Mouse (Mus musculus) forebrain, embryonic 13.5 days (tissue): ENCODE measurements around the gene Bfar. TPM values are rescaled to one million over a fixed set of nuclear protein-coding genes. Genes with fewer than 3 reads are reported as not detected.
"Not testable (repeated sequence)": the region's sequence is repeated elsewhere in the genome, so short reads cannot be mapped to it uniquely, and the experiment has no call there.

Experiments used
- ATAC-seq: fragments of 200-750 bp; cut with Nextera tagmentation; 2 replicates; pipeline ENCODE4 v1.8.0; 2017
- H3K27ac ChIP-seq: fragments of 300-500 bp; sonication (generic); 2 replicates; pipeline ENCODE4 v1.5.1; 2015; ENCODE audit warnings: inconsistent platforms, mild to moderate bottlenecking, moderate library complexity
- H3K27me3 ChIP-seq: fragments of 300-500 bp; sonication (generic); 2 replicates; pipeline ENCODE4 v1.6.1; 2015; ENCODE audit warnings: mild to moderate bottlenecking, inconsistent platforms
- H3K36me3 ChIP-seq: fragments of 300-500 bp; sonication (generic); 2 replicates; pipeline ENCODE4 v1.6.1; 2015; ENCODE audit warnings: mild to moderate bottlenecking, inconsistent platforms; ENCODE audit not compliant: poor library complexity, severe bottlenecking
- H3K4me1 ChIP-seq: fragments of 300-500 bp; sonication (generic); 2 replicates; pipeline ENCODE4 v1.6.1; 2015; ENCODE audit warnings: inconsistent platforms
- H3K4me2 ChIP-seq: fragments of 300-500 bp; sonication (generic); 2 replicates; pipeline ENCODE4 v1.6.1; 2015; ENCODE audit warnings: inconsistent platforms, mild to moderate bottlenecking, moderate library complexity
- H3K4me3 ChIP-seq: fragments of 300-500 bp; sonication (generic); 2 replicates; pipeline ENCODE4 v1.5.1; 2015; ENCODE audit warnings: mild to moderate bottlenecking, inconsistent platforms
- H3K9ac ChIP-seq: fragments of 300-500 bp; sonication (generic); 2 replicates; pipeline ENCODE4 v1.6.1; 2015; ENCODE audit warnings: mild to moderate bottlenecking, inconsistent platforms
- H3K9me3 ChIP-seq: fragments of 300-500 bp; sonication (generic); replicated peaks from 2 replicates; pipeline ENCODE4 v1.6.1; 2016; ENCODE audit warnings: inconsistent platforms
- WGBS: fragments of 180-500 bp; shearing (Covaris S2); methylation state at CpG from one replicate; pipeline ENCODE4 v1.1.7; 2015; 5-methylcytosine and 5-hydroxymethylcytosine counted together
- polyA plus RNA-seq: library from polyadenylated mRNA; unstranded; fragments of >200 nt; fragmentation: Nextera tagmentation; extraction: Ambion mirVana; gene quantifications from 2 replicates; pipeline ENCODE4 v1.2.1, GENCODE M21; 2015

Bfar gene
- polyA plus RNA-seq, 1 experiment from 2014 or later: 44.7 TPM

- not testable (repeated sequence) for ATAC-seq
- 83% methylated on average over 5 of the region's 5 CpGs for whole genome bisulfite sequencing
Observed at GRCm38 (mm10) chr16:13670896-13671295, 762 bp upstream of the Bfar start.

DNA sequence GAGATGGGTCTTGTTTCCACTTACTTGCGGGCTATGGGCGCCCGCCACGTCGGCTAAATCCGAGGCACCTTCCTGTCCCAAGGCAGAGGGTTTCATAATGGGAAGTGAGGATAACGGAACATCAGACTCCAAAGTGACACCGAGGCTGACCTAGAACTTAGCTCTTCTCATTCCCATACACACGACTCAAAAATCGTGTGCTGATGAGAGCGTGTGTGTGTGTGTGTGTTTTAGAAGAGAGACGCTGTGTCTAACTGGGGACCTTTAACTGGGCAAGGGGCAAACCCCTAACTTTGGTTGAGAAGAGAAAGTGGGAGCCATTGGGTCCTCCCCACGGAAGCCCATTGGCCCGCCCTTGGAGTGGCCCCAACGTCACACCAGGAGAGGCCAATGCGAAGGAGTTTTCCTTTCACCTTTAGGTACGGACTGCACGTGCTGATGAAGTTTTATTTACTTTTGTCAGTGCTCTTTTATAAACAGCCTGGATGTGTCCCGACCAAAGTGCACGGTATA, 784 bp downstream of the Bfar start:
- Histone ChIP-seq H3K4me2 (peak overlapping the region; percentile 87), H3K4me3 (peak overlapping the region; percentile 96), H3K27ac (peak overlapping the region; percentile 76), H3K4me1 (peaks cover 13% of the 10 kb centered on the region), H3K27me3 (no peaks in the 10 kb centered on the region), H3K36me3 (peaks cover 12% of the 10 kb centered on the region), H3K9me3 (no peaks in the 10 kb centered on the region), H3K9ac (peak overlapping the region; percentile 98)
- ATAC-seq: peak; percentile 19; the same call in 1 of the 2 replicates
- 3% methylated on average over 20 of the region's 20 CpGs for WGBS

More at GRCm38 (mm10) chr16:13670896-13671295, 762 bp upstream of the Bfar start:
- not testable (repeated sequence) for H3K36me3 ChIP-seq, H3K9me3 ChIP-seq, H3K27ac ChIP-seq, H3K9ac ChIP-seq, H3K27me3 ChIP-seq
- Histone ChIP-seq H3K4me1 (peaks cover 19% of the 10 kb centered on the region), H3K4me2 (peak overlapping the region; percentile 87), H3K4me3 (peak overlapping the region; percentile 96)

- WGBS: 67% methylated on average over 5 of the region's 5 CpGs
- no peaks in the 10 kb centered on the region for H3K9me3 ChIP-seq
- no peak for ATAC-seq
Observed at GRCm38 (mm10) chr16:13673114-13673513, 1.5 kb downstream of the Bfar start.

GRCm38 (mm10) chr16:13674511-13674910, 2.9 kb downstream of the Bfar start:
- Histone ChIP-seq H3K4me1 (peaks cover 11% of the 10 kb centered on the region), H3K4me2 (no peak overlapping the region), H3K36me3 (peaks cover 26% of the 10 kb centered on the region), H3K27ac (no peak overlapping the region), H3K9me3 (no peaks in the 10 kb centered on the region), H3K4me3 (no peak overlapping the region), H3K27me3 (no peaks in the 10 kb centered on the region), H3K9ac (no peak overlapping the region)
- no peak for ATAC-seq
- WGBS: 95% methylated on average over 3 of the region's 3 CpGs

More at GRCm38 (mm10) chr16:13673114-13673513, 1.5 kb downstream of the Bfar start:
- H3K36me3 ChIP-seq: peaks cover 19% of the 10 kb centered on the region
- H3K4me2 ChIP-seq: peak overlapping the region; percentile 87
- H3K27ac ChIP-seq: no peak overlapping the region
- peaks cover 11% of the 10 kb centered on the region for H3K4me1 ChIP-seq
- no peaks in the 10 kb centered on the region for H3K27me3 ChIP-seq
- 0 out of 2 replicates have a peak overlapping the region, but pooled peaks have one; percentile 98 for H3K9ac ChIP-seq
- H3K4me3 ChIP-seq: peak overlapping the region; percentile 96

- Histone ChIP-seq H3K4me2 (no peak overlapping the region), H3K9ac (no peak overlapping the region), H3K36me3 (peaks cover 35% of the 10 kb centered on the region), H3K4me3 (no peak overlapping the region), H3K4me1 (no peaks in the 10 kb centered on the region), H3K9me3 (no peaks in the 10 kb centered on the region), H3K27me3 (no peaks in the 10 kb centered on the region), H3K27ac (no peak overlapping the region)
- 93% methylated on average over 3 of the region's 3 CpGs for WGBS
- ATAC-seq: no peak
Observed at GRCm38 (mm10) chr16:13678601-13679319, 7.1 kb downstream of the Bfar start.

GRCm38 (mm10) chr16:13698998-13699397, 27.3 kb downstream of the Bfar start:
- H3K27ac ChIP-seq: no peak overlapping the region
- no peak for ATAC-seq
- 87% methylated on average over 7 of the region's 7 CpGs for WGBS
- peaks cover 89% of the 10 kb centered on the region for H3K36me3 ChIP-seq
- no peak overlapping the region for H3K9ac ChIP-seq
- H3K9me3 ChIP-seq: no peaks in the 10 kb centered on the region
- H3K4me1 ChIP-seq: no peaks in the 10 kb centered on the region
- no peaks in the 10 kb centered on the region for H3K27me3 ChIP-seq
- no peak overlapping the region for H3K4me2 ChIP-seq
- H3K4me3 ChIP-seq: no peak overlapping the region

GRCm38 (mm10) chr16:13702184-13702583, 30.5 kb downstream of the Bfar start:
- peaks cover 77% of the 10 kb centered on the region for H3K36me3 ChIP-seq
- H3K27me3 ChIP-seq: no peaks in the 10 kb centered on the region
- no peak overlapping the region for H3K9ac ChIP-seq
- no peak for ATAC-seq
- no peaks in the 10 kb centered on the region for H3K9me3 ChIP-seq
- no peak overlapping the region for H3K4me3 ChIP-seq
- 96% methylated on average over 7 of the region's 7 CpGs for WGBS
- no peak overlapping the region for H3K27ac ChIP-seq
- H3K4me2 ChIP-seq: no peak overlapping the region
- H3K4me1 ChIP-seq: no peaks in the 10 kb centered on the region

GRCm38 (mm10) chr16:13704676-13705075, 33.0 kb downstream of the Bfar start:
- Histone ChIP-seq H3K9me3 (no peaks in the 10 kb centered on the region), H3K4me1 (no peaks in the 10 kb centered on the region), H3K9ac (no peak overlapping the region), H3K4me3 (no peak overlapping the region), H3K27ac (no peak overlapping the region), H3K27me3 (no peaks in the 10 kb centered on the region), H3K4me2 (no peak overlapping the region), H3K36me3 (peaks cover 52% of the 10 kb centered on the region)
- 95% methylated on average over 10 of the region's 10 CpGs for WGBS
- no peak for ATAC-seq

DNA sequence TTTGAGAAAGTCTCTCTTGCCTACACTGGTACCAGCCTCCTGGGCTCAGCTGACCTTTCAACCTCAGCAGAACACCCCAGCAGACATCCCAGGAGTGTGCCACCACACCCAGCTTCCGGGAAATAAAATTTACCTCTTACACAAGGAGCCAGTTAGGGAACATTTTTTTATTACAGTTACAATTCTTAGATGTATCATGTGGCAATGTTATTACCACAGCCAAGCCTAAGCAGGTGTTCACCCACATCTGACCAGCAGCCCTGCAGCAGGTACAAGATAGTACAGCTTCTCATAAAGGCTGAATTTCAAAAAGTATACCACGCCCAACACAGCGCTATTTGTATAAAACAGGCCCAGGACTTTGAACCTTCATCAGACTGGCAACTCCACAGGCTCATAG, 43.3 kb downstream of the Bfar start:
- 87% methylated on average over 3 of the region's 3 CpGs for WGBS
- Histone ChIP-seq H3K27me3 (no peaks in the 10 kb centered on the region), H3K4me3 (no peak overlapping the region), H3K27ac (no peak overlapping the region), H3K36me3 (no peaks in the 10 kb centered on the region), H3K9ac (no peak overlapping the region), H3K4me2 (no peak overlapping the region), H3K4me1 (no peaks in the 10 kb centered on the region), H3K9me3 (no peaks in the 10 kb centered on the region)
- no peak for ATAC-seq

DNA sequence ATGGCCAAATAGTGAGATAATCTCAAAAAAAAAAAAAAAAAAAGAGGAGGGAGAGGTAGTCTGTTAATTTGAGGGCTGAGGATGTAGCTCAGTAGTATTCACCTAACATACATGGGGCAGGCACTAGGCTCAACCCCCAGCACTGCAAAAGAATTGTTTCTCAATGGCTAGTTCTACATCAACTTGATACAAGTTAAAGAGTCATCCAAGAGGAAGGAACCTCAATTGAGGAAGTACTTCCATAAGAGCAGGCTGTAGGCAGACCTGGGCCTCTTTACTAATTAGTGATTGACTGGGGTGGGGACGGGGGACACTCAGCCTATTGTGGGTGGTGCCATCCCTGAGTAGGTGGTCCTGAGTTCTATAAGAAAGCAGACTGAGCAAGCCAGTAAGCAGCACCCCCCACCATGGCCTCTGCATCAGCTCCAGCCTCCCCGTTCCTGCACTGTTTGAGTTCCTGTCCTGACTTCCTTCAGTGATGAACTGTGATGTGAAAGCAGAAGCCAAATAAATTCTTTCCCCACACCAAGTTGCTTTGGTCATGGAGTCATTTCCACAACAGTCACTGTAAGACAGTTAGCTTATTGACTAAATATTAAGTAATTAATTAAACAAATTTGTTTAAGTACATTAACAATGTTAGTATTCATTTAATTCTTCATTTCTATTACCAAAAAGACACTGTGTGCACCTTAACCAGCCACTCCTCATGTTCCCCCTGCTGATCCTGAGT, 45.3 kb downstream of the Bfar start:
- Histone ChIP-seq H3K27ac (no peak overlapping the region), H3K4me2 (no peak overlapping the region), H3K4me3 (no peak overlapping the region), H3K27me3 (no peaks in the 10 kb centered on the region), H3K4me1 (no peaks in the 10 kb centered on the region), H3K9me3 (no peaks in the 10 kb centered on the region), H3K9ac (no peak overlapping the region), H3K36me3 (no peaks in the 10 kb centered on the region)
- no peak for ATAC-seq
- 91% methylated on average over 2 of the region's 2 CpGs for WGBS

DNA sequence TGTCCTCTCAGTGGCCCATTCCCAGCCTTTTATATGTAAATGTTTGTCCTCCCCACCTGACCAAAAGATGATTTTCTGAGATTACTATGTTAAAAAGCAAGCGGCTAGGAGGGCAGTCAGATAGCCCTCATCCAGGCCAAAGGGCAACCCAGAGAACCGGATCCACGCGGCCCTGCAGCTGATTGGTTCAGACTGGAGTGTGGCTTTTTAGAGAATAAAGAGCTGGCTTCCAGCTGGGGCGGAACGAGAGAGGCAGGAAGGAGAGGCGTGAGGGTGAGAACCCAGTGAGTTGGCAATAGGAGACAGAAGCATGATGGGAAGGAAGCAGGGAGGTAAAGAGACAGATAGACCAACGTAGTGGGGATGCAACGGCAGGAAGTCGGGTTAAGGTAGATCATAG, 51.3 kb downstream of the Bfar start:
- H3K9ac ChIP-seq: no peak overlapping the region
- 33% methylated on average over 10 of the region's 10 CpGs for WGBS

GRCm38 (mm10) chr16:13727811-13728335, 56.2 kb downstream of the Bfar start:
- H3K9ac ChIP-seq: no peak overlapping the region
- no peak for ATAC-seq
- H3K9me3 ChIP-seq: no peaks in the 10 kb centered on the region
- no peaks in the 10 kb centered on the region for H3K4me1 ChIP-seq
- H3K4me2 ChIP-seq: no peak overlapping the region
- H3K27ac ChIP-seq: no peak overlapping the region
- H3K4me3 ChIP-seq: no peak overlapping the region
- 83% methylated on average over 5 of the region's 5 CpGs for WGBS
- H3K27me3 ChIP-seq: peaks cover 5% of the 10 kb centered on the region; the same call in 1 of the 2 replicates
- no peaks in the 10 kb centered on the region for H3K36me3 ChIP-seq

More for the DNA sequence above, 51.3 kb downstream of the Bfar start:
- Histone ChIP-seq H3K27me3 (no peaks in the 10 kb centered on the region), H3K36me3 (no peaks in the 10 kb centered on the region), H3K27ac (no peak overlapping the region), H3K4me3 (no peak overlapping the region), H3K4me2 (no peak overlapping the region), H3K4me1 (no peaks in the 10 kb centered on the region), H3K9me3 (no peaks in the 10 kb centered on the region)
- no peak for ATAC-seq
